Mouse (Mus musculus) CD8-positive naive resting alpha-beta T cell, adult 2 months (primary cell): ENCODE measurements around the gene Olfr1356.
"Not testable (repeated sequence)": the region's sequence is repeated elsewhere in the genome, so short reads cannot be mapped to it uniquely, and the experiment has no call there.

Source experiments
- DNase-seq, 2 experiments: peaks; one replicate each; pipeline ENCODE4 v3.0.0; 2022; ENCODE audit warnings: low read depth in 2 of 2, low spot score in 2 of 2

Gene Olfr1356

GRCm38 (mm10) chr10:78852066-78852465, at the start of gene Olfr1356:
TSS of gene Olfr1356 (minus strand) at chr10:78852166.
- no peak for DNase-seq

- no peak for DNase-seq
Measured at GRCm38 (mm10) chr10:78875240-78875639, 23.3 kb upstream of the Olfr1356 start, which contains the start of gene Olfr1355. TSS of gene Olfr1355 (plus strand) at chr10:78875540.

DNA sequence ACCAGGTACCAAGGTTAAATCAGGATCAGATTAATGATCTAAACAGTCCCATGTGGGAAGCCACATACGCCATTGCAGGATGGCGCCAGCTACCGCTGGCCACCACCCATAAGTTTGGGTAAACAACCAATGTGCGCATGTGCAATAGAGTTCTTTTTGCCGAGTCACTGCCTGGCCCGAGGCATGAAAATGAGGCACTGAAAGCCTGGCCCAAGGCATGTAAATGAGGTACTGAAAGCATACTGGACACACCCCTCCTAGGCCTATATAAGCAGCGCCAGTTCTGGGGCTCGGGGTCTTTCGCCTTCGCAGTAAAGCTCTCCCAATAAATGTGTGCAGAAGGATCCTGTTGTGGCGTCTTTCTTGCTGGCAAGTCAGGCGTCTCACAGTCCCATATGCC, 11.5 kb downstream of the Olfr1356 start:
- not testable (repeated sequence) for DNase-seq

GRCm38 (mm10) chr10:78812358-78813060, 39.5 kb downstream of the Olfr1356 start:
- DNase-seq, result no peak

- DNase-seq, result no peak
Measured at GRCm38 (mm10) chr10:78801449-78801848, 50.5 kb downstream of the Olfr1356 start.
